Mouse (Mus musculus) cerebellum, adult 9-10 months (tissue): ENCODE results near the gene Gast.
"Not testable (repeated sequence)": the region's sequence is repeated elsewhere in the genome, so short reads cannot be mapped to it uniquely, and the experiment has no call there.

Experiments
- DNase-seq: peaks from one replicate; pipeline ENCODE4 v3.0.0; 2022

The Gast gene

DNA sequence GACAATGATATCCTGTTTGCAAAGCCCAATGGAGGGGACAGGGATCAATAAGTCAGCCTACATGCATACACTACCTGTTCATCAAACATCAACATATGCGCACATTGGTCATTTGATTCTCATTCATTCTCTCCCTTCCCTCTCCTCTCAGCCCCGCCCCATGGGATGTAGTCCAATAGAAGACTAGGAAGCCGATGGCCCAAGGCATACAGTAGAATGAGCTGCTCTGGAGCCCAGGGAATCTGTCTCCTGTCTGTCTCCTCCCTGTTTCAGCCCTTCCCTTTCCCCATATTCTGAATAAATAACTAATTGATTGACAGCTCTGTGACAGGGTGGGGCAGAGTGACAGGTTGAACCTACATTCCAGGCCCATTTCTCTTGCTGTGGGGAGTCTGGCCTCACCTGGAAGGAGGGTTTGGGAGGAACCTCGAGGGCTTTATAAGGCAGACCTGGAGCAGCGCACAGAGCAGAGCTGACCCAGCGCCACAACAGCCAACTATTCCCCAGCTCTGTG is at the start of gene Gast:
TSS of gene Gast (plus strand) at position 464 of the 514 bp plus-strand sequence.
- no peak for DNase-seq

DNA sequence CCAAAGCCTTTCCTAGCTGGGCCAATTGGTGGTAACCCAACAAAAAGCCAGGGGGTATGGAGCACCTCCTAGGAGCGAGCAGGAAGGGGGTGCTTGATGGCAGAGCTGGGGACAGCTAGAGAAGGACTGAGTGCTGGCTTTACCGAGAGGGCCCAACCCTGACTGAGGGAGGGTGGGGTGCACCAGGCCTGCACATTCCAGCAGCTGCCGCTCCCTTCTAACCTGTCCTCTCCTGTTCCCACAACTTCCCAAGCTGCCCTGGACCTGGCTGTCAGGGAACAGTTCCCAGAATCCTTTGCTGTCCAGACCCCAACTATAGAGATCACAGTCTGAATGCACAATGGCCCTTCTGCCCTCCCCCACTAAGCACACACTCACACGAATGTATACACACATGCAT is 49.2 kb upstream of the Gast start:
- DNase-seq, result no peak

GRCm38 (mm10) chr11:100287024-100287423 is 47.2 kb upstream of the Gast start:
- DNase-seq, result no peak

- DNase-seq, result no peak
Measured at GRCm38 (mm10) chr11:100288942-100289341, 45.3 kb upstream of the Gast start.

GRCm38 (mm10) chr11:100290235-100290634 is 44.0 kb upstream of the Gast start:
- DNase-seq, result no peak

DNA sequence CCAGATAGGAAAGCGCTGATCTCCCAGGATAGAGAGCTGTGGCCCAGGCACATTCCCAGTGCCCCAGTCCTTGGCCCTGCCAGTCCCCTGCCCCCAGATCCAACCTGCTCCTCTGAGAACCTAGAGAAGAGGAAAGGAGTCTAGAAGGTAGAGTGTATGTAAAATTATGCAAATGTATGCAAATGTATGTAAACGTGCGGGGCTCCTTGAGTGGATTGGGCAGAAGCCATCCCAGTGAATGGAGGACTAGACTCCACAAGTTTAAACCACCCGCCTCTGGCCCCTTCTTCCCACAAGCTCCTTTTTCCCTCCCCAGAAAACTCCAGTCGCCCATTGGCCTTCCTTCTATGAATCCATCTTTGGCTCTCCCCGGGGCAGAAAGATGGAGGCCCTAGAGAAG is 41.3 kb upstream of the Gast start:
- no peak for DNase-seq

DNA sequence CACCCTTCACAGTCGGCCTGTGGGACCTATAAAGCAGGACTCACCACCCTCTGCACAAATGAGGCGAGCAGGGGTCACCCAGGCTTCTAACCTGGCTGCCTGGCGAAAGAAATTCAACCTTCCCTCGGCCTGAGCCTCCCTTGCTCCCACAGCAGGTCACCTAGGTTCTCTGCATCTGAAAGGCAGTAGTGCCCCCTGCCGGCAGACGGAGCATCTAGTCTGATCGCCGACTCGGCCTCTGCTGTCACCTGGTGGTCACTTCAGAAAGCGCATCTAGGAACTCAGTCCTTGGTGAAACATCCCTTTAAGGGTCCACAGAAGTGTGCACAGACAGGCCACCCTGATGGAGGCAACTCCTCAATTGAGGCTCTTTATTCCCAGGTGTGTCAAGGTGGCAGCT is 38.9 kb upstream of the Gast start:
- DNase-seq, result peak; percentile 66

GRCm38 (mm10) chr11:100297801-100298200 is 36.4 kb upstream of the Gast start:
- DNase-seq, result no peak

DNA sequence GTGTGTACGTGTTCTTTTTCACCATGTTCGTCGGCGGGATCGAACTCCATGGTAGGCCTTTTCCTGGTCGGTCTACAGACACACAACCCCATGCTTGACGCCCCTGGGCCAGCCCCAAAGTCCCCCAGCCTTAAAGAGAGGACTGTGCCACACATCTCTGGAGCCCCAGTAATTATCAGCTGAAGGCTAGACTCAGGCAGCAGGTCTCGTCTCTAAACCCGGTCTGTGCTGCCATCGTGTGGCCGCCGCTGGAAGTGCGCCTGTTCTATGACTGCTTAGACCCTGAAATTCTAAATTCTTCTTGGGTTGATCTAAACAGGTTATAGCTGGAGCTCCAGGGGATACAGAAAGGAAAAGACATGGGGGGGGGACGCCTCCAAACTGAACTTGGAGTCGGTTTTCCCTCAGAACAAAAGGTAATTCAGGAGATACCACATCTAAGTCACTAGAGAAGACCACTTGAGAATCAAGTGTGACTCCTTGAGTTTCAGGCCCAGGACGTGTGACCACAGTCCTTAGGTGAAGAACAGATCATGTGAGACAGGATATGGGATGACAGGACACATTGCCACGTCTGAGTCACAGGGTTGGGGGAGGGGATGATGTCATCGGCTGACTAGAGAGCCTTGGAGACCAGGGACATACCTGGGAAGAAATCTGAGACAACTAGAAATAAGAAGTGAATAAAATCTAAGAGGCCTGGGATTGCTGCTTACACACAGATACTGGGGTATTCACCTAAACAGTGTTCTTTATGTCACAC is 35.8 kb upstream of the Gast start:
- peak; percentile 83 for DNase-seq

GRCm38 (mm10) chr11:100300293-100300692 is 33.9 kb upstream of the Gast start:
- DNase-seq, result peak; percentile 60

GRCm38 (mm10) chr11:100301292-100301691 is 32.9 kb upstream of the Gast start:
- no peak for DNase-seq

DNA sequence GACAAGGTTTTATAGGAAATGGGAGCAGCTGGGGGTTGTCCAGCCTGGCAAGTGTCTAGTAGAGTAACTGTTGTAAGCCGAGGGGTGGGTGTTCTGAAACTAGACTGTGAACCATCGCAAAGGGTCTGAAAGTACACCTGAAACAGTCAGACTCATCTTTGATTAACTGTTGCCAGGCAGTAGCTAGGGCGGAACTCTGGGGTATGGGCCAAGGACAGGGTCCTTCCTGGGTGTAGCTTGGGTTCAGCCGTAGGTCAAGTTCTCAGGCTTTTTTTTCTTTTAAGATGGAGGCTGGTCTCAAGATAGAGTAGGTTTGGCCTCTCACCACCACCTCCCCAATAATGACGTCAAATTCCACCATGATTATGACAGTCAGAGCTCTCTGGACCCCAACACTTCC is 26.3 kb upstream of the Gast start:
- DNase-seq, result no peak

DNA sequence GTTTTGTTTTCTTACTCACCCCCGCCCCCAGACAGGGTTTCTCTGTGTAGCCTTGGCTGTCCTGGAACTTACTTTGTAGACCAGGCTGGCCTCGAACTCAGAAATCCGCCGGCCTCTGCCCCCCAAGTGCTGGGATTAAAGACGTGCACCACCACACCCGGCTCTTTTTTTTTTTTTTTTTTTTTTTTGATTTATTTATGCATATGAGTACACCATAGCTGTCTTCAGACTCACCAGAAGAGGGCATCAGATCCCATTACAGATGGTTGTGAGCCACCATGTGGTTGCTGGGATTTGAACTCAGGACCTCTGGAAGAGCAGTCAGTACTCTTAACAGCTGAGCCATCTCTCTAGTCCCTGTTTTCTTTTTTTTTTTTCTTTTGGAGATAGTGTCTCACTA is 25.5 kb upstream of the Gast start:
- DNase-seq, result not testable (repeated sequence)

DNA sequence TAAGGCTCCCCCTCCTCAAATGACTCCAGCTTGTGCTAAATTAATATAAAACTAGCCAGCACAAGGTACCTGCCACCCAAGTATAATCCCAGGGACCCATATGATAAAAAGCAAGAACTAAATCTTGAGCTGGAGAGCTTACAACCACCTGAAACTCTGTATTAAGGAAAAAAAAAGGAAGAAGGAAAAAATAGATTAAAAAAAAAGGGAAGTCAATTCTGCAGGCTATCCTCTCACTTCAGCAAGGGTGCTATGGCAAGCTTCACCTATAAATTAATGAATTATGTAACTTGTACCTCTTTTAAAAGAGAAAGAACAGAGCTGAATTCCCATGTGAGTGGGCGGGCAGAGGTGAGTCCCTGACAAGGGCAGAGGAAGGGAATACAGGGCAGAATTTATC is 22.6 kb upstream of the Gast start:
- no peak for DNase-seq

DNA sequence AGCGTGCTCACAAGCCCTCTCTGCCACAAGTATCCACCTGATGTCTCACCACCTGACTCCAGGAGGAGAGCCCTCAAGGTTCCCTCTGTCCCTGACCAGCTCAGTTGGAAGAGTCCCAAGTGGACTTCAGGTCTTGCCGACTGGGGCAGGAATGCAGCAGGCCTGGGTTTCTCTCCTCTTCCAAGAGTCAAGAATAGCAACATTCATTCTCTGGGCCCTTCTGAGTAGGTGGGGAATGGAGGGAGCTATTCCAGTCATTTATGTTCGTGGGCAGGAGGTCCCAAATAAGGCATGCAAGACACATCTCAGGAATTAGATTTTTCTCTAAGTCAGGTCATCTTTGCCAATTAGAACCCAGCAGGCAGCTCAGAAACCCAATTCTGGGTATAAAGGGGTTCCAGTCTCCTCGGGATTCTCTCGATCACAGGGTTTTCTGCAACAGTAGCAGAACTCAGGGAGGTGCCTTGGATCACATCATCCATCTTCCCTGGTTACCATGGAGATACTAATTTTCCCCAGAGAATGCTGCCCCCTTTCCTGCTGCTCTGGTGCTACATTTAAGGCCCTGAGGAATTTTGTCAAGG is 22.0 kb upstream of the Gast start:
- DNase-seq, result no peak

- no peak for DNase-seq
Measured at GRCm38 (mm10) chr11:100313424-100313823, 20.8 kb upstream of the Gast start.

DNA sequence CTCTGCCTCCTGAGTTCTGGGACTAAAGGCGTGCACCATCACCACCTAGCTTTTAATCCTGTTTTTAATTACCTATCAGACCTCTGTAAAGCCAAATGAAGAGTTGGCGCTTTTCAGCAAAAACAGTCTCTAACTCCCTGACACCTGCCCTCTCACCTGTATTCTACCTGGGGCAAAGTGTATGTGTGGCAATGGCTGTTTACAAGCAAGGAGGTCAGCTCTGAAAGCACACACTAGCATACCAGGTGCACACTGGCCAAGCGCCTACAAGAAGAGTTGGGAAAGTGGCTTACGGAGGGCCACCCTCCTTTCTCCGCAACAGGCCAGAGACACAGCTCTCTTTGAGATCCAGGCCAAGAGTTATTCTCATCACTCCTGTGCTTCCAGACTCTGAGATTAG is 18.8 kb upstream of the Gast start:
- DNase-seq, result no peak

DNA sequence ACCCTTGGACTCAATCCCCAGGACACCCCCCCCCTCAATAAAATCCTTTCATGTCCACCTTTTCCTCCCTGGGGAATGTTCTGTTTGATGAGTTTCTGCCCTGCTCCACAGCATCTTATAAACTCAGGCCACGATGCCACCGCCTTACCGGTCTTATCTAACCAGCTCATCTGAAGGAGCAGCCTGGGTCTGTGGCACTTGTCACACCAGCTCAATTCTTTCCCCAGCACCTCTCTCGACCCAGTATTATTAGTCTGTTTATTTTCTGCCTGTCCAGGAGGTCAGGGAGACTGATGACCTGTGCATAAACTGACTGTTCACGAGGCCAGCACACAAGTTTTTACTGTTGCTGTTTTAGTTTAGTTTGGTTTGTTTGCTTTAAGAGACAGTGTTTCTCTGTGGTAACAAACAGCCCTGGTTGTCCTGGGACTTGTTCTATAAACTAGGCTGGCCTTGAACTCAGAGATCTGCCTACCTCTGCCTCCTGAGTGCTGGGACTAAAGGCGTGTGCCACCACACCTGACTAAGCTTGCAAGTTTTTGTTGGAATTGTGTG is 16.3 kb upstream of the Gast start:
- peak; percentile 53 for DNase-seq

- peak; percentile 66 for DNase-seq
Measured at GRCm38 (mm10) chr11:100318529-100319451, 15.4 kb upstream of the Gast start.

DNA sequence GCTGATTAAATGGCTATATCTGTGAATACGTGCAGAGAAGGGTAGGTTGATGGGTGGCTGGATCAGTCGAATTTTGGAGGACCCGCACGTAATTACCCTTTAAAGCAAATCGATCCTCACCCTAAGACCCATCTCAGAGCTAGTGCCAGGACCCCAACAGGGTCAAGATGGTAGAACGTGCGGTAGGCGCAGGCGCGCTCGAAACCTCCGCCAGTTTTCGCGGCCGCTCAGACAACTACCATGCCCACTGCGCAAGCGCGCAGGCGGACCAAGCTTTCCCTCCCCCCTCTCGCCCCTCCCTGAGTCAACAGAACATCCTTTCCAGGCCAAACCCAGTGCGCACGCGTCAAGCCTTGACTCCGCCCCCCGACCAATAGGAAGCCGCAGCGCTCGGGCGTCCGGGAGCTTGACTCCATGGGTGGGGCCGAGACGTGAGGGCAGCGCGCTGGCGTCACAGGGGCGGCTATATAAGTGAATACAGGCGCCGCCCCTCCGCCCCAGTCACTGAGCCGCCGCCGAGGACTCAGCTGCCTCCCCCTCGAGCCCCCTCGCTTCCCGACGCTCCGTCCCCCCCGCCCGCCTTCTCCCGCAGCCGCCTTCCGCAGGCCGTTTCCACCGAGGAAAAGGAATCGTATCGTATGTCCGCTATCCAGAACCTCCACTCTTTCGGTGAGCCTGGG is 14.6 kb upstream of the Gast start, which contains the start of gene Eif1:
TSS of gene Eif1 (plus strand) at position 394 of the 680 bp plus-strand sequence.
- DNase-seq, result peak; percentile 100

DNA sequence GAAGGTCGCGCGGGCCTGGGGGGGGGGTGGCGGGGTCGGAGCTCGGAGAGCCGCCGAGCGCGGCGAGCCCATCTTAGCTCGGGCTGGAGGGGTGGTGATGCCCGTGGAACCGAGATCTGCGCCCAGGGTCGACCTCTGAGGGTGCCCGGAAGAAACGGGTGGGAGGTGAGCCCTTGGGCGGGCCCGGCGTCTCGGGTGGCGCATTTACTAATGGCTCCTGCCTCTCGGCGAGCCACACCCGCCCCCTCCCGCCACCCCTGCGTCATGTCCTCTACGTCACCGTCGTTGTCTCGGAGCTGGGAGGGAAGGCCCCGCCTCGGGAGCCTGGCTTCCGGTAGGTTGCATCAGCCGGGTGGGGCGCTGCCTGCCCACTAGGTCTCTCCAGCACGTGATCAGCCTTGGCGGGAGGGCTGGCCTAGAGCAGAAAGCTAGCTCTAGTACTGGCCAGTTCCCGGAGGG is 14.0 kb upstream of the Gast start:
- peak; percentile 95 for DNase-seq

GRCm38 (mm10) chr11:100320701-100321410 is 13.4 kb upstream of the Gast start:
- DNase-seq, result peak; percentile 59
